Mouse (Mus musculus): ENCODE measurements at regions not wholly inside any gene's neighbourhood (a gene's known extent, or its start where the extent isn't known, plus 50 kb on each side); places are given as distances from the start of the nearest gene placed in this dataset.

GRCm38 (mm10) chr4:94094379-94094778 is 462.0 kb upstream of the Gm10306 start:
- TF ChIP-seq EP300 (IDR thresholded peaks at IDR 0.05) (no peak), CTCF (IDR thresholded peaks at IDR 0.05) (no peak)
